Mouse (Mus musculus): ENCODE measurements around the gene Litaf.
"Not testable (repeated sequence)": the region's sequence is repeated elsewhere in the genome, so short reads cannot be mapped to it uniquely, and the experiment has no call there.

The Litaf gene

GRCm38 (mm10) chr16:11022113-11022489, 43.9 kb downstream of the Litaf start:
- DNase-seq (ENCODE audit: low read depth, low spot score), result no peak

- DNase-seq (ENCODE audit: low read depth, low spot score), result no peak
Measured at GRCm38 (mm10) chr16:11021403-11022112, 44.4 kb downstream of the Litaf start.

GRCm38 (mm10) chr16:11017807-11018595, 48.0 kb downstream of the Litaf start:
- DNase-seq (ENCODE audit: low read depth, low spot score), result no peak

- DNase-seq (ENCODE audit: low read depth, low spot score), result no peak
Measured at GRCm38 (mm10) chr16:11016353-11016752, 49.6 kb downstream of the Litaf start.

GRCm38 (mm10) chr16:11014407-11014806, 51.5 kb downstream of the Litaf start:
- DNase-seq (ENCODE audit: low read depth, low spot score), result no peak

- DNase-seq (ENCODE audit: low read depth, low spot score), result not testable (repeated sequence)
Measured at GRCm38 (mm10) chr16:11013464-11014147, 52.4 kb downstream of the Litaf start.

- DNase-seq (ENCODE audit: low read depth, low spot score), result no peak
Measured at GRCm38 (mm10) chr16:11012571-11013463, 53.1 kb downstream of the Litaf start.

- no peak for DNase-seq (ENCODE audit: low read depth, low spot score)
Measured at GRCm38 (mm10) chr16:11011939-11012338, 54.0 kb downstream of the Litaf start.

GRCm38 (mm10) chr16:11011206-11011605, 54.8 kb downstream of the Litaf start:
- no peak for DNase-seq (ENCODE audit: low read depth, low spot score)

GRCm38 (mm10) chr16:11010270-11010669, 55.7 kb downstream of the Litaf start:
- DNase-seq (ENCODE audit: low read depth, low spot score), result no peak

- peak; percentile 71 for DNase-seq (ENCODE audit: low read depth, low spot score)
Measured at GRCm38 (mm10) chr16:11008162-11008991, 57.6 kb downstream of the Litaf start.

GRCm38 (mm10) chr16:11006100-11006499, 59.9 kb downstream of the Litaf start:
- DNase-seq (ENCODE audit: low read depth, low spot score), result no peak

GRCm38 (mm10) chr16:11001703-11002659, 64.0 kb downstream of the Litaf start:
- DNase-seq (ENCODE audit: low read depth, low spot score), result no peak

- no peak for DNase-seq (ENCODE audit: low read depth, low spot score)
Measured at GRCm38 (mm10) chr16:10999809-11000208, 66.1 kb downstream of the Litaf start.

- no peak for DNase-seq (ENCODE audit: low read depth, low spot score)
Measured at GRCm38 (mm10) chr16:10998224-10998623, 67.7 kb downstream of the Litaf start.

GRCm38 (mm10) chr16:10996576-10996975, 69.4 kb downstream of the Litaf start:
- DNase-seq (ENCODE audit: low read depth, low spot score), result no peak

GRCm38 (mm10) chr16:10993032-10993744, 72.8 kb downstream of the Litaf start:
- peak; percentile 92 for DNase-seq (ENCODE audit: low read depth, low spot score)

Measured in embryo, embryonic 11.5 days (tissue).